Mouse (Mus musculus): ENCODE data around the gene Xpr1.

DNA sequence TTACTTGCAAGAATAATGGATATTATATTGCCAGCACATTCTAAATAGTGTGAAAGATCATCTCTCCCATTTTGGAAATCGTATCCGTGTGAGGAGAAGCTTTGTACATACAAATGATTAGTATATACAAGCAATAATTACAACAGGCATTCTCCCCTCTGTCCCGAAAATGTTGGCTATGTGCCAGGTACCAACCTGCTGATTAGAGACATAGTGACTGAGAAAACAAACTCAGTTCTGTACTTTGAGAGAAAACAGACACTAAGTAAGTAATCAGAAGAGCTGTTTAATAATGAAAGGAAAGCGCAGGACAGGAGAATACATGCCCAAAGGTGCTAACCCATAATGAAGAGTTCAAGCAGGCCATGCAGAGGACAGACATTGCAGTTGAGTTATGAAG is 64.1 kb downstream of the Xpr1 start:
- TF ChIP-seq CTCF (IDR thresholded peaks at IDR 0.05): no peak
- no peak for TF ChIP-seq EP300 (IDR thresholded peaks at IDR 0.05; ENCODE audit: insufficient read depth, low read depth, low read length)
- no peak for TF ChIP-seq POLR2A (IDR thresholded peaks at IDR 0.05; ENCODE audit: insufficient read depth, low read depth, low read length)

Measured in heart, adult 2 months (tissue).